Mouse (Mus musculus): ENCODE data around the gene Epn3.
A peak's percentile ranks its signal among the peaks of the same experiment; 100 is the strongest.

Epn3 gene

GRCm38 (mm10) chr11:94495415-94495814, 4.4 kb downstream of the Epn3 start:
- DNase-seq: peak in 1 of 2 experiments; percentile 72

GRCm38 (mm10) chr11:94491749-94492099, 8.1 kb downstream of the Epn3 start:
- no peak for DNase-seq

- peak; percentile 52 to 78 for DNase-seq
These were observed 8.6 kb downstream of the Epn3 start for GRCm38 (mm10) chr11:94491035-94491748.

- DNase-seq: peak in 1 of 2 experiments; percentile 58
These were observed 10.0 kb downstream of the Epn3 start for GRCm38 (mm10) chr11:94489745-94490144.

GRCm38 (mm10) chr11:94488767-94489533, 10.8 kb downstream of the Epn3 start:
- no peak for DNase-seq

GRCm38 (mm10) chr11:94486001-94486400, 13.8 kb downstream of the Epn3 start, which contains the start of gene Spata20:
Gene Spata20 (minus strand): TSS chr11:94486179.
- peak; percentile 85 to 89 for DNase-seq

- DNase-seq: no peak
These were observed 14.6 kb downstream of the Epn3 start for GRCm38 (mm10) chr11:94485223-94485622.

GRCm38 (mm10) chr11:94484636-94485035, 15.1 kb downstream of the Epn3 start:
- no peak for DNase-seq

- DNase-seq: no peak
These were observed 15.9 kb downstream of the Epn3 start for GRCm38 (mm10) chr11:94483921-94484320.

GRCm38 (mm10) chr11:94483436-94483835, 16.3 kb downstream of the Epn3 start:
- peak in 1 of 2 experiments; percentile 68 for DNase-seq

GRCm38 (mm10) chr11:94482738-94483137, 17.0 kb downstream of the Epn3 start:
- no peak for DNase-seq

- DNase-seq: no peak
These were observed 17.8 kb downstream of the Epn3 start for GRCm38 (mm10) chr11:94481963-94482362.

- no peak for DNase-seq
These were observed 19.4 kb downstream of the Epn3 start for GRCm38 (mm10) chr11:94480382-94480781.

- no peak for DNase-seq
These were observed 22.1 kb downstream of the Epn3 start for GRCm38 (mm10) chr11:94477651-94478050.

GRCm38 (mm10) chr11:94475722-94476121, 24.1 kb downstream of the Epn3 start:
- DNase-seq: peak; percentile 49 to 70

GRCm38 (mm10) chr11:94474544-94474910, 25.2 kb downstream of the Epn3 start:
- no peak for DNase-seq

- DNase-seq: peak; percentile 90 to 95
These were observed 25.8 kb downstream of the Epn3 start, which contains the start of gene Cacna1g for GRCm38 (mm10) chr11:94473707-94474543. Gene Cacna1g (minus strand): TSS chr11:94474198.

GRCm38 (mm10) chr11:94472916-94473706, 26.7 kb downstream of the Epn3 start:
- DNase-seq: no peak

- no peak for DNase-seq
These were observed 27.2 kb downstream of the Epn3 start for GRCm38 (mm10) chr11:94472585-94472915.

- DNase-seq: no peak
These were observed 27.8 kb downstream of the Epn3 start for GRCm38 (mm10) chr11:94471740-94472584.

- DNase-seq: no peak
These were observed 29.4 kb downstream of the Epn3 start for GRCm38 (mm10) chr11:94470391-94470790.

Data from kidney, postnatal 25 days (tissue).